Mouse (Mus musculus) heart, adult 2 months (tissue): ENCODE data around the gene Fto. TPM values are rescaled to one million over a fixed set of nuclear protein-coding genes. Genes with fewer than 3 reads are reported as not detected.

Experiments
- DNase-seq, 2 experiments: peaks; one replicate each; pipeline ENCODE4 v3.0.0; 2021
- H3K27ac ChIP-seq: fragments of 200-600 bp; 2 replicates; pipeline ENCODE4 v1.8.1; 2022
- H3K27me3 ChIP-seq: fragments of 200-500 bp; 2 replicates; pipeline ENCODE4 v1.6.1; 2012; ENCODE audit warnings: mild to moderate bottlenecking, low read length, inconsistent platforms, mixed read lengths; ENCODE audit not compliant: control insufficient read depth, insufficient read depth
- H3K36me3 ChIP-seq: fragments of 200-500 bp; 2 replicates; pipeline ENCODE4 v1.6.1; 2012; ENCODE audit warnings: low read length, inconsistent platforms; ENCODE audit not compliant: control insufficient read depth, insufficient read depth
- H3K4me1 ChIP-seq: fragments of 200-500 bp; 2 replicates; pipeline ENCODE4 v1.6.1; 2011; ENCODE audit warnings: low read length; ENCODE audit not compliant: control insufficient read depth, insufficient read depth
- H3K4me3 ChIP-seq: fragments of 200-600 bp; 2 replicates; pipeline ENCODE4 v1.8.1; 2022
- H3K79me2 ChIP-seq: fragments of 200-500 bp; replicated peaks from 2 replicates; pipeline ENCODE4 v1.6.1; 2012; ENCODE audit warnings: mild to moderate bottlenecking, inconsistent platforms, low read length, moderate library complexity, mixed read lengths; ENCODE audit not compliant: control insufficient read depth, insufficient read depth
- H3K9ac ChIP-seq: fragments of 200-500 bp; 2 replicates; pipeline ENCODE4 v1.6.1; 2012; ENCODE audit warnings: low read depth, mild to moderate bottlenecking, control low read depth, inconsistent platforms, low read length, mixed read lengths
- CTCF ChIP-seq: fragments of 200-600 bp; IDR thresholded peaks from 2 replicates; pipeline ENCODE4 v1.8.1; 2022; ENCODE audit warnings: antibody characterized with exemption, mild to moderate bottlenecking, moderate library complexity
- EP300 ChIP-seq: fragments of 200-500 bp; IDR thresholded peaks from 2 replicates; pipeline ENCODE4 v1.6.1; 2011; ENCODE audit warnings: low read depth, low read length, control low read depth; ENCODE audit not compliant: insufficient read depth
- POLR2A ChIP-seq: fragments of 200-500 bp; IDR thresholded peaks from 2 replicates; pipeline ENCODE4 v1.6.1; 2011; ENCODE audit warnings: mild to moderate bottlenecking, low read depth, low read length, control low read depth; ENCODE audit not compliant: insufficient read depth
- WGBS: fragments of 180-500 bp; shearing (Covaris S2); methylation state at CpG from one replicate; pipeline ENCODE4 v1.1.7; 2018; 5-methylcytosine and 5-hydroxymethylcytosine counted together
- intact Hi-C: fragments of 180-260 bp; cut with DNase I; formaldehyde crosslinking; loops from one replicate; pipeline ENCODE4 v1.15.1; 2025
- polyA plus RNA-seq: library from polyadenylated mRNA; depleted of rRNA; stranded (reverse); fragments of >200 nt; gene quantifications from 2 replicates; pipeline ENCODE4 v1.2.3, GENCODE M21; 2012
- total RNA-seq, 2 experiments: library from RNA; stranded (reverse); gene quantifications; 2 replicates each; pipeline ENCODE4 v1.2.3; 2021

Gene Fto
- total and polyA plus RNA-seq, 3 experiments, result 41.3 to 65.1 (median 57.6) TPM

GRCm38 (mm10) chr8:91534752-91535151 lies 221.4 kb downstream of the Fto start:
- intact Hi-C loops, result loop anchor here (5.0 kb wide), 6 partner anchors 47 to 823 kb away; partner anchors contain the start of gene Irx5

GRCm38 (mm10) chr8:91538109-91538508 lies 224.8 kb downstream of the Fto start:
- Histone ChIP-seq H3K27ac (no peak overlapping the region), H3K9ac (no peak overlapping the region), H3K79me2 (no peaks in the 10 kb centered on the region), H3K4me1 (no peaks in the 10 kb centered on the region), H3K27me3 (no peaks in the 10 kb centered on the region), H3K4me3 (no peak overlapping the region), H3K36me3 (no peaks in the 10 kb centered on the region)
- 92% methylated on average over 9 of the region's 9 CpGs for WGBS
- no peak for DNase-seq
- TF ChIP-seq EP300, result no peak
- intact Hi-C loops, result loop anchor here (5.0 kb wide), 1 partner anchor 174 kb away; no protein-coding TSS in a partner anchor

More at GRCm38 (mm10) chr8:91534752-91535151, 221.4 kb downstream of the Fto start:
- no peak for TF ChIP-seq CTCF
- no peak for TF ChIP-seq EP300
- TF ChIP-seq POLR2A, result no peak
- H3K4me1 ChIP-seq, result peaks cover 1% of the 10 kb centered on the region; the same call in 1 of the 2 replicates
- H3K4me3 ChIP-seq, result no peak overlapping the region
- H3K27me3 ChIP-seq, result no peaks in the 10 kb centered on the region
- no peak for DNase-seq
- WGBS, result 67% methylated on average over 5 of the region's 5 CpGs
- no peak overlapping the region for H3K27ac ChIP-seq
- H3K36me3 ChIP-seq, result no peaks in the 10 kb centered on the region
- H3K9ac ChIP-seq, result no peak overlapping the region
- H3K79me2 ChIP-seq, result no peaks in the 10 kb centered on the region; the same call in 1 of the 2 replicates

- intact Hi-C loops, result loop anchor here (5.0 kb wide), 1 partner anchor 173 kb away; no protein-coding TSS in a partner anchor
- Histone ChIP-seq H3K27ac (no peak overlapping the region), H3K79me2 (peaks cover under 1% of the 10 kb centered on the region; the same call in 1 of the 2 replicates), H3K4me1 (no peaks in the 10 kb centered on the region), H3K36me3 (no peaks in the 10 kb centered on the region), H3K4me3 (no peak overlapping the region), H3K27me3 (no peaks in the 10 kb centered on the region), H3K9ac (no peak overlapping the region)
- DNase-seq, result no peak
- TF ChIP-seq CTCF, result no peak
- TF ChIP-seq EP300, result no peak
- TF ChIP-seq POLR2A, result no peak
- 78% methylated on average over 5 of the region's 5 CpGs for WGBS
These were observed 225.6 kb downstream of the Fto start for GRCm38 (mm10) chr8:91538892-91539291.

GRCm38 (mm10) chr8:91539586-91539985 lies 226.3 kb downstream of the Fto start:
- Histone ChIP-seq H3K9ac (no peak overlapping the region), H3K4me1 (no peaks in the 10 kb centered on the region), H3K36me3 (no peaks in the 10 kb centered on the region), H3K27ac (no peak overlapping the region), H3K4me3 (no peak overlapping the region), H3K79me2 (peaks cover 1% of the 10 kb centered on the region; the same call in 1 of the 2 replicates), H3K27me3 (no peaks in the 10 kb centered on the region)
- no peak for TF ChIP-seq EP300
- TF ChIP-seq POLR2A, result no peak
- no peak for TF ChIP-seq CTCF
- intact Hi-C loops, result loop anchor here (5.0 kb wide), 1 partner anchor 173 kb away; no protein-coding TSS in a partner anchor
- WGBS, result 76% methylated on average over 8 of the region's 8 CpGs
- DNase-seq, result no peak

GRCm38 (mm10) chr8:91541229-91541628 lies 227.9 kb downstream of the Fto start:
- no peak overlapping the region for H3K9ac ChIP-seq
- 53% methylated on average over 3 of the region's 3 CpGs for WGBS
- TF ChIP-seq EP300 (no peak), POLR2A (no peak), CTCF (no peak)
- no peak for DNase-seq
- H3K27ac ChIP-seq, result no peak overlapping the region
- no peaks in the 10 kb centered on the region for H3K4me1 ChIP-seq
- H3K79me2 ChIP-seq, result peaks cover 1% of the 10 kb centered on the region; the same call in 1 of the 2 replicates
- no peak overlapping the region for H3K4me3 ChIP-seq
- intact Hi-C loops, result no loop called here
- no peaks in the 10 kb centered on the region for H3K36me3 ChIP-seq
- no peaks in the 10 kb centered on the region for H3K27me3 ChIP-seq

GRCm38 (mm10) chr8:91545561-91545960 lies 232.2 kb downstream of the Fto start:
- Histone ChIP-seq H3K36me3 (no peaks in the 10 kb centered on the region), H3K4me3 (no peak overlapping the region), H3K9ac (no peak overlapping the region), H3K27ac (no peak overlapping the region), H3K4me1 (peaks cover 2% of the 10 kb centered on the region; the same call in 1 of the 2 replicates), H3K27me3 (no peaks in the 10 kb centered on the region), H3K79me2 (peaks cover 1% of the 10 kb centered on the region; the same call in 1 of the 2 replicates)
- intact Hi-C loops, result loop anchor here (5.0 kb wide), 1 partner anchor 82 kb away; no protein-coding TSS in a partner anchor
- TF ChIP-seq POLR2A (no peak), CTCF (no peak), EP300 (no peak)
- WGBS, result 72% methylated on average over 3 of the region's 3 CpGs
- no peak for DNase-seq
